Mouse (Mus musculus) liver, adult (tissue): ENCODE results near the gene Rundc1.
A peak's percentile ranks its signal among the peaks of the same experiment; 100 is the strongest.

Experiments
- GATA4 ChIP-seq: IDR thresholded peaks from 2 replicates; pipeline ENCODE4 v1.6.1; 2014; ENCODE audit warnings: mild to moderate bottlenecking, low read length; ENCODE audit not compliant: insufficient replicate concordance

Gene Rundc1

GRCm38 (mm10) chr11:101424925-101425813 lies at the start of gene Rundc1, which contains the start of gene Ptges3l:
Gene Rundc1, plus strand, starts transcription at chr11:101425085.
Gene Ptges3l, minus strand, starts transcription at chr11:101425333.
- no peak for TF ChIP-seq GATA4

- no peak for TF ChIP-seq GATA4
Observed at GRCm38 (mm10) chr11:101378926-101379325, 46.0 kb upstream of the Rundc1 start.

DNA sequence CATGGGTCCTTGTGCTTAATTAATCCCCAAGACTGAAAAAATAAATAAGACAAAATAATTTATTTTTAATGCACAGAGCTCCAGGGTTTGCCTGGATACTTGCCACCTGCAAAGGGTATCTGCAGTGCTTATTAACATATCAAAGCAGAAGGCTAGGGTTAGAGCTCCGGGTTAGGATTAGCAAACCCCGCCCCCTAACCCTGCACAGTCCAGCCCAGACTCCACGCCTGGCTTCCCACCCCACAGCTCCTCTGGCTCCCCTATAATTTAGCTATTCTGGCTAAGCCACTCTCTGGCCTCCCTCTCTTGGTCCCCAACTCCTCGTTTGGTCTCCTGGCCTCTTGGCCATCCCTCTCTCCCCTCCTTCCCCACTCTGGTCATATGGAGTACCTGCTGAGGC lies 43.1 kb upstream of the Rundc1 start:
- TF ChIP-seq GATA4: no peak

DNA sequence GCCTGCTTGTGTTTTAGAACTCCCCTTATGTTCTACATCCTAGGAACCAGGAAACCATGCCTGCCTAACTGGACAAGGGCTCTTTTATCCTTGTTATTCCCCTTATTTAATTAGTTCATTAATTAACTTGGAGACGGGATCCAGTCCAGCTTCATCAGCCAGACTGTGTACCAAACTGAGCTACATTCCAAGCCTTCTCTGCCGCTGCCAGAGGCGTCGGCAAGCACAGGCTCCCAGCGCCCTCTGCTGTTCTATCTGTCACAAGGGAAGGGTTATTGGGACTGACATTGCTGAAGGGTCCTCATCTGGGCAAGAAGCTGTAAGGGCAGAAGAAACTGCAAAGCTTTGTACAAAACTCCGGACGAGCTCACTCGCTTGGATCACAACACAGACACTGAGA lies 29.8 kb upstream of the Rundc1 start:
- no peak for TF ChIP-seq GATA4

DNA sequence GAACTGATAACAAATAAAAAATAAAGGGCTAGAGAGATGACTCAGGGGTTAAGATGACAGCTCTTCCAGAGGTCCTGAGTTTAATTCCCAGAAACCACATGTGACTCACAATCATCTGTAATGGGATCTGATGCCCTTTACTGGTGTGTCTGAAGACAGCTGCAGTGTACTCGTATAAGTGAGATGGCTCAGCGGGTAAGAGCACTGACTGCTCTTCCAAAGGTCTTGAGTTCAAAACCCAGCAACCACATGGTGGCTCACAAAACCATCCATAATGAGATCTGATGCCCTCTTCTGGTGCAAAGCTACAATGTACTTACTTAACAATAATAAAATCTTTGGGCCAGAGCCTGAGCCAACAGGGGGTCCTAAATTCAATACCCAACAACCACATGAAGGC lies 9.6 kb upstream of the Rundc1 start:
- no peak for TF ChIP-seq GATA4

DNA sequence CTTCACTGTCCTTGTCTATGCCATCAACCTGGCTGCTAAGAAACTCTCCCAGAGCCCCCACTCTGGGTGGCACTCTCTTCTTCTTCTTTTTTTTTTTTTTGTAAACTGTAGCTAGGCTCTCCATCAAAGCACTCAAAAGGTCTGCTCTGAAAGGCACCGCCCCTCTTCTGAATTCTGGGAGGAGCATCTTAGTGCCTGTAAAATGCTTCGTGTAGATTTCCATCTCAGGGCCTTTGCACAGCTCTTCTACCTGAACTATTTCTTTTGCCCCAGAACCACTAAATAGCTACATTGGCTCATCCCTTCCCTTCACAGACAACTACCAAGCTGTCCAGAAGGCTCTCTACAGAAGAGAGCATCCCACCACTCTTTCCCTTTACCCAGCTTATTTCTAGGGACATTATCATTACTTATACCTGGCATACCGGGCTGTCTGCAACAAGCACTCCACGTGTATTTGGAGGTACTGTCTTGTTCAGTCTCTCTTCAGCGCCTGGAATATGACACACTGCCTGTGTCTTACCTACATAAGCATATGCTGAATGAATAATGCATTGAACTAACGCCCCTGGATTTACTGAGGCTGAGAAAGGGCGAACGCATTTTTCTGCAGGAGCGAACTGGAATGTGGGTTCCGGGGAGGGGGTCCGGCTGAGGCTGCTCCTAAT lies 8.3 kb upstream of the Rundc1 start:
- no peak for TF ChIP-seq GATA4

GRCm38 (mm10) chr11:101417101-101417855 lies 7.6 kb upstream of the Rundc1 start, which contains the start of gene Aarsd1:
Gene Aarsd1, minus strand, starts transcription at chr11:101417615.
- peak; percentile 7; the same call in 1 of the 2 replicates for TF ChIP-seq GATA4

GRCm38 (mm10) chr11:101418991-101419390 lies 5.9 kb upstream of the Rundc1 start:
- no peak for TF ChIP-seq GATA4

DNA sequence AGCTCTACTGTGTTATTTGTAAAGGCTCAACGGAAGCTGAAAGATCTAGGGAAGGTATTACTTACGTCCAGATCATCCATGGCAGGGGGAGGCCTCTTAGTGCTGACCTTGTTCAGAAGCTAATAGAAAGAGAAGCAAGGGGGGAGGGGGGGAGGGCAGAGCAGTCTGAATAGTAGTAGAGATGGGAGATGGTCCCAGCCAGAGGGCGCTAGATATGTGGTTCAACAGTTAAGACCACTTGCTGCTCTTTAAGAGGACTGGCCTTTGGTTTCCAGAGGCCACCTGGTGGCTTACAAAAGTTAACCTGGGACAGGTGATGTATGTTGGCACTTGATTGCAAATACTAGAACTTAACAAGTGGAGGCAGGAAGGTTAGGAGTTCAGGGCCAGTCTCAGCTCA lies 5.3 kb upstream of the Rundc1 start:
- TF ChIP-seq GATA4: no peak

DNA sequence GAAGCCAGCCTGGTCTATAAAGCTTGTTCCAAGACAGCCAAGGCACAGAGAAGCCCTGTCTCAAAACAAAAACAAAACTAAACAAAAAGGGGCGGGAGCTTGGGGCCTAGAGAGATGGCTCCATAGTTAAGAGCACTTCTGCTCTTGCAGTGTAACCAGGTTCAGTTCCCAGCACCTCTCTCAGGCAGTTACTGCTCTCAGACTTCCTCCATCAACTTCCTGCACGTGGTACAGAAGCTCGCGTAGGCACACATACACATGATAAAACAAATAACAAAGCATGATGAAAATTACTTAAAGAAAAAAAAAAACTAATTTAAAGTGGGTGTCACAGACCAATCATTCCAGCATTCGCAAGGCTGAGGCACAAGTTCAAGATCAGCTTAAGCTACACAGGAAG lies 4.7 kb upstream of the Rundc1 start:
- no peak for TF ChIP-seq GATA4

GRCm38 (mm10) chr11:101424105-101424851 lies 607 bp upstream of the Rundc1 start, which contains the start of gene Gm27029:
Gene Gm27029, minus strand, starts transcription at chr11:101424796.
- no peak for TF ChIP-seq GATA4

GRCm38 (mm10) chr11:101426165-101426564 lies 1.3 kb downstream of the Rundc1 start:
- peak; percentile 32; the same call in 1 of the 2 replicates for TF ChIP-seq GATA4

DNA sequence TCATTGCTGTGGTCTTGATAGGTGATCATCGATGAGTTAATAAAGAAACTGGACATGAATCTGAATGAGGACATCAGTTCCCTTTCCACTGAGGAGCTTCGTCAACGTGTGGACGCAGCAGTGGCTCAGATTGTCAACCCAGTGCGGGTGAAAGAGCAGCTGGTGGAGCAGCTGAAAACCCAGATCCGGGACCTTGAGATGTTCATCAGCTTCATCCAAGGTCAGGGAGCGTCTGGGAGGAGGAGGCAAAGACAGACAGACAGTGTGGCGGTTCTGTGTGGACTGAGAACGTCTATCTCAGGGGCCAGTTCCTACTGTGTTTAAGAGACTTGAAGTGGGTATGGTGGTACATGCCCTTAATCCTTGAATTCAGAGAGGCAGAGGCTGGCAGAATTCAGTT lies 6.4 kb downstream of the Rundc1 start:
- TF ChIP-seq GATA4: no peak

- no peak for TF ChIP-seq GATA4
Observed at GRCm38 (mm10) chr11:101433396-101433795, 8.5 kb downstream of the Rundc1 start.

DNA sequence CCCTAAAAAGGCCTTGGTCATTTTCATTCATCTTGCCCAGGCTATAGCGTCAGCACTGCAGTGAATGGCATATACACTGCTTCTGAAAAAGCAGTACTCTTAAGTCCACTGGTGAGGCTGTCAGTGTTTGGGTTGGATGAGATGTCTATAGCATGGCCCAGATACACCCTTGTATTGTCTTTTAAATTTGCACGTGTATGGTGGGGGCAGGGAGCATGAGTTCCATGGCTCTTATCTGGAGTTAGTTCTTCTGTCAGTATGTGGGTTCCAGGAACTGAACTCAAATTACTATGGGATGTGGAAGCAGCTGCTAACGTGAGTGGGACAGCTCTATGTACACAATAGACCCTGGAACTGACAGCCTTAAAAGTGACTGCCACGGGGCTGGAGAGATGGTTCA lies 10.9 kb downstream of the Rundc1 start:
- TF ChIP-seq GATA4: no peak
